Mouse (Mus musculus) hindbrain, embryonic 10.5 days (tissue): ENCODE data around the gene Olfr1022. TPM values are rescaled to one million over a fixed set of nuclear protein-coding genes. Genes with fewer than 3 reads are reported as not detected.

Source experiments
- DNase-seq: peaks from one replicate; pipeline ENCODE4 v3.0.0-alpha.2; 2017; ENCODE audit warnings: low spot score
- H3K27ac ChIP-seq: fragments of 300-500 bp; sonication (generic); 2 replicates; pipeline ENCODE4 v1.5.1; 2016; ENCODE audit warnings: mild to moderate bottlenecking, moderate library complexity
- H3K27me3 ChIP-seq: fragments of 300-500 bp; sonication (generic); 2 replicates; pipeline ENCODE4 v1.6.1; 2016; ENCODE audit warnings: mild to moderate bottlenecking; ENCODE audit not compliant: poor library complexity, insufficient read depth, severe bottlenecking
- H3K36me3 ChIP-seq: fragments of 300-500 bp; sonication (generic); 2 replicates; pipeline ENCODE4 v1.6.1; 2016; ENCODE audit warnings: mild to moderate bottlenecking, moderate library complexity
- H3K4me1 ChIP-seq: fragments of 300-500 bp; sonication (generic); replicated peaks from 2 replicates; pipeline ENCODE4 v1.6.1; 2016; ENCODE audit warnings: mild to moderate bottlenecking
- H3K4me3 ChIP-seq: fragments of 300-500 bp; sonication (generic); 2 replicates; pipeline ENCODE4 v1.5.1; 2016; ENCODE audit warnings: mild to moderate bottlenecking, moderate library complexity
- H3K9me3 ChIP-seq: fragments of 300-500 bp; sonication (generic); 2 replicates; pipeline ENCODE4 v1.6.1; 2016; ENCODE audit warnings: mild to moderate bottlenecking, moderate library complexity
- WGBS: fragments of 180-500 bp; shearing (Covaris S2); methylation state at CpG from one replicate; pipeline ENCODE4 v1.1.7; 2016; 5-methylcytosine and 5-hydroxymethylcytosine counted together
- polyA plus RNA-seq: library from polyadenylated mRNA; unstranded; fragments of >200 nt; fragmentation: Nextera tagmentation; extraction: Ambion mirVana; gene quantifications from 2 replicates; pipeline ENCODE4 v1.2.1, GENCODE M21; 2016

Olfr1022 gene
- polyA plus RNA-seq = not detected in 2 replicates

- Histone ChIP-seq H3K36me3 (no peaks in the 10 kb centered on the region), H3K4me1 (no peaks in the 10 kb centered on the region), H3K27me3 (no peaks in the 10 kb centered on the region), H3K4me3 (no peak within 1 kb of the TSS), H3K27ac (no peak within 1 kb of the TSS), H3K9me3 (no peaks in the 10 kb centered on the region)
- no peak for DNase-seq
- 66% methylated on average over 2 of the region's 2 CpGs for WGBS
Measured at GRCm38 (mm10) chr2:85868294-85868693, at the start of gene Olfr1022. Gene Olfr1022, plus strand, starts transcription at chr2:85868594.

- Histone ChIP-seq H3K27me3 (no peaks in the 10 kb centered on the region), H3K4me3 (no peak within 1 kb of the TSS), H3K27ac (no peak within 1 kb of the TSS), H3K9me3 (no peaks in the 10 kb centered on the region), H3K36me3 (no peaks in the 10 kb centered on the region), H3K4me1 (no peaks in the 10 kb centered on the region)
- no peak for DNase-seq
Measured at GRCm38 (mm10) chr2:85845383-85845782, 23.0 kb upstream of the Olfr1022 start, which contains the start of gene Olfr1019. Gene Olfr1019, minus strand, starts transcription at chr2:85845483.

DNA sequence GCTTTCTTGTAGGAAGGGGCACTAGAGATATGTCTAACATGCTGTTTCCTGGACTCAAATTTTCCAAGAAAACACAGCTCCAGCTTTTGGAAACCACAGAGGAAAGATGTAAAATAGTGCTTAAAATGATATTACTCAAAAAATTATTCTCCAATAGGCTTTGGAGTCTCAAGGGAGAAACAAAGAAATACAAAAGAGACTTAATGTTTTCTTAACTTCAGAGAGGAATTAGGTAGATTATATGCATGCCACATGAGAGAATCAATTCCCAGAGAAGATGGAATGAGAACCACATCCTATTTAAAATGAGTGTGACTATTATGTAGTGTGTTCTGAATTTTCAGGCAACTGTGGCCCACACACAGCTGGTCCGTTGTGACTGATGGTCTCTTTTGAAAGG, 21.7 kb upstream of the Olfr1022 start, which contains the start of gene Olfr1020:
TSS of gene Olfr1020 (plus strand) at position 301 of the 400 bp plus-strand sequence.
- Histone ChIP-seq H3K36me3 (no peaks in the 10 kb centered on the region), H3K27ac (no peak within 1 kb of the TSS)
- no peak for DNase-seq

DNA sequence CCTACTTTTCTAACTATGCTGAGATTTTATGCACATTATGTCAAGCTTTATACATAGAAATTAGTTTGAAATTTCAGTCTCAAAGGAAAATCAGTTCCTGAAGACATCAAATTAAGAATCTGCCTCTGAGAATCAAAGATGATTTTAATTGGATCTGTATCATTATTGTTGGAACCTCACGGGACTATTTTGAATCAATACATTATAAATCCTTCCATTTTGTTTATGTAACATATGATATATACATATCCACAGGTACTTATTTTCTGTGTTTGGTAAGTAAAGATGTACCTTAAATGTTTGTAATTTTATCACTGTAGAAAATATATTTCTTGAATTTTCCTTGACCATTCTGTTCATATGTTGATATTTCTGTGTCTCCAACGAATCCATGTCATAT, 16.9 kb downstream of the Olfr1022 start, which contains the start of gene Olfr1023:
TSS of gene Olfr1023 (plus strand) at position 301 of the 400 bp plus-strand sequence.
- Histone ChIP-seq H3K36me3 (no peaks in the 10 kb centered on the region), H3K9me3 (no peaks in the 10 kb centered on the region), H3K4me3 (no peak within 1 kb of the TSS), H3K27me3 (no peaks in the 10 kb centered on the region), H3K27ac (no peak within 1 kb of the TSS), H3K4me1 (no peaks in the 10 kb centered on the region)
- no peak for DNase-seq
- WGBS = 79% methylated on average over 2 of the region's 2 CpGs

More for the DNA sequence above, 21.7 kb upstream of the Olfr1022 start, which contains the start of gene Olfr1020:
- Histone ChIP-seq H3K9me3 (no peaks in the 10 kb centered on the region), H3K27me3 (no peaks in the 10 kb centered on the region), H3K4me3 (no peak within 1 kb of the TSS), H3K4me1 (no peaks in the 10 kb centered on the region)
- 72% methylated on average over 1 of the region's 1 CpGs for WGBS

DNA sequence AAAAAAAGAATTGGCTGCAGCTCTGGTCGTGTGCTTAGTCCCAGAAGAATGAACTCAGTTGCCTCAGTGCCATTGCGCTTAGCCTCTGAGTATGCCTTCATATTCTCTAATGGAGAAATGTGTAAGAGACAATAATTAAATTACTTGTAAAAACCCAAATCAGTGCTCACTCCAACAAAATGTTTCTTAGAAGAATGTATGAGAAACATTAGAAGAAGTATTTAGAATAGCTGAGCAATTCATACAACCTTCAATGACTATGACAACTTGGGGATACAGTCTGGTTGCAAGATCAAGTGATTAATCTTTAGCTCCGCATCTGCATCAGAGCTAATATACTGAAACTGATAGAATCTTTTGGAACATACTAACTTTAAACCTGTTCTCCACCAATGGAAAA, 36.6 kb downstream of the Olfr1022 start, which contains the start of gene Olfr1024:
TSS of gene Olfr1024 (minus strand) at position 101 of the 400 bp plus-strand sequence.
- Histone ChIP-seq H3K4me3 (no peak within 1 kb of the TSS), H3K4me1 (no peaks in the 10 kb centered on the region), H3K27ac (no peak within 1 kb of the TSS), H3K36me3 (no peaks in the 10 kb centered on the region), H3K9me3 (no peaks in the 10 kb centered on the region; the same call in 1 of the 2 replicates), H3K27me3 (no peaks in the 10 kb centered on the region)
- WGBS = 89% methylated on average over 3 of the region's 3 CpGs
- no peak for DNase-seq

DNA sequence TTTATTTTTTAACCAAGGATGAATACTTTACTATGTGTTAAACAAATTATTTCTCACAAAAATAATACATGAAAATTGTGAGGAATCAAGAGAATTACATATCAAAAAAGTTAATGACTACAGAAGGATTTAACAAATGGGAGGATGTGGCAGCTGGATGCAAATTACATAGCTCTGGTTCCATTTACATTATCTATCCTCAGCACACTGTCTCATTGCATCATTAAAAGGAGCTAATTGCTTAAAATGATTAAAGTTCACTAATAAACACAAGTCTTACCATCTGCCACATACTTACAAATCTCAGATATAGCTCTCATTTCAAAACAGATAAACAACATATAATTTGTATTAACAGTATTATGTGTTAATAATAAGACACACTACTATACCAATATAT, 44.8 kb downstream of the Olfr1022 start:
- Histone ChIP-seq H3K4me3 (no peak overlapping the region), H3K27ac (no peak overlapping the region), H3K27me3 (no peaks in the 10 kb centered on the region), H3K4me1 (no peaks in the 10 kb centered on the region), H3K9me3 (no peaks in the 10 kb centered on the region), H3K36me3 (no peaks in the 10 kb centered on the region)
- DNase-seq = no peak

DNA sequence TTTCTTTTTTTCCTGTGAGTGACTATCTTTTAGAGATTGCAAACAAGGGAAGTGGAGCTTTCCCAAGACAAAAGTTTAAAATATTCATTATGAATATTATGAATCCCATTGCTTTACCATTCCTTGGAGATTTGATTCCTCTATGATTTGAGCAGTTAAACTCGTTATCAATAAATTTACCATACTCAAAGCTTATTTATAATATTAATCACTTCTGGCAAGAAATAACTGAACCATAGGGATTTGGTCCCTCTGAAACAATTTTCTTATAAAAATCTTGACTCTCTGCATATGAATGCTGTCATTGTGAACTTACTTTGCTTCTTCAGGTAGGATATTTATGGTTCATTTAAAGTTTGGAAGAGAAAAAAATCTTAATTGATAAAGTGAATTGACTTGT, 46.5 kb downstream of the Olfr1022 start, which contains the start of gene Olfr1025-ps1:
TSS of gene Olfr1025-ps1 (plus strand) at position 301 of the 400 bp plus-strand sequence.
- Histone ChIP-seq H3K27me3 (no peaks in the 10 kb centered on the region), H3K36me3 (no peaks in the 10 kb centered on the region), H3K27ac (no peak within 1 kb of the TSS), H3K4me1 (no peaks in the 10 kb centered on the region), H3K9me3 (no peaks in the 10 kb centered on the region), H3K4me3 (no peak within 1 kb of the TSS)
- WGBS = 69% methylated on average over 1 of the region's 1 CpGs
- DNase-seq = no peak

Other genes starting within 250 kb of the Olfr1022 start
- not detected in 2 replicates for gene Olfr1002, start 217.9 kb upstream of the Olfr1022 start, polyA plus RNA-seq
- gene Olfr154, start 204.1 kb upstream of the Olfr1022 start, polyA plus RNA-seq = not detected in 2 replicates
- not detected in 2 replicates for gene Olfr1006, start 189.8 kb upstream of the Olfr1022 start, polyA plus RNA-seq
- not detected in 2 replicates for gene Olfr1008, start 179.2 kb upstream of the Olfr1022 start, polyA plus RNA-seq
- gene Olfr1009, start 153.2 kb upstream of the Olfr1022 start, polyA plus RNA-seq = not detected in 2 replicates
- gene Olfr1012, start 105.8 kb upstream of the Olfr1022 start, polyA plus RNA-seq = not detected in 2 replicates
- not detected in 2 replicates for gene Olfr1013, start 101.5 kb upstream of the Olfr1022 start, polyA plus RNA-seq
- not detected in 2 replicates for gene Olfr1014, start 95.9 kb upstream of the Olfr1022 start, polyA plus RNA-seq
- gene Olfr1015, start 86.6 kb upstream of the Olfr1022 start, polyA plus RNA-seq = not detected in 2 replicates
- gene Olfr1016, start 66.0 kb upstream of the Olfr1022 start, polyA plus RNA-seq = not detected in 2 replicates
- gene Olfr1018, start 50.1 kb upstream of the Olfr1022 start, polyA plus RNA-seq = not detected in 2 replicates
- not detected in 2 replicates for gene Olfr1019, start 23.1 kb upstream of the Olfr1022 start, polyA plus RNA-seq
- gene Olfr1020, start 21.6 kb upstream of the Olfr1022 start, polyA plus RNA-seq = not detected in 2 replicates
- not detected in 2 replicates for gene Olfr1023, start 17.0 kb downstream of the Olfr1022 start, polyA plus RNA-seq
- gene Olfr1024, start 36.5 kb downstream of the Olfr1022 start, polyA plus RNA-seq = not detected in 2 replicates
- not detected in 2 replicates for gene Olfr1025-ps1, start 46.6 kb downstream of the Olfr1022 start, polyA plus RNA-seq
- not detected in 2 replicates for gene Olfr1026, start 53.0 kb downstream of the Olfr1022 start, polyA plus RNA-seq
- gene Olfr1028, start 81.8 kb downstream of the Olfr1022 start, polyA plus RNA-seq = not detected in 2 replicates
- gene Olfr1029, start 105.3 kb downstream of the Olfr1022 start, polyA plus RNA-seq = not detected in 2 replicates
- not detected in 2 replicates for gene Olfr1030, start 110.7 kb downstream of the Olfr1022 start, polyA plus RNA-seq
- gene Olfr1031, start 121.7 kb downstream of the Olfr1022 start, polyA plus RNA-seq = not detected in 2 replicates
- gene Olfr1032, start 136.9 kb downstream of the Olfr1022 start, polyA plus RNA-seq = not detected in 2 replicates
- not detected in 2 replicates for gene Olfr1033, start 152.0 kb downstream of the Olfr1022 start, polyA plus RNA-seq
- not detected in 2 replicates for gene Olfr1034, start 177.3 kb downstream of the Olfr1022 start, polyA plus RNA-seq
- not detected in 2 replicates for gene Olfr1036, start 205.4 kb downstream of the Olfr1022 start, polyA plus RNA-seq
- not detected in 2 replicates for gene Olfr1037, start 218.8 kb downstream of the Olfr1022 start, polyA plus RNA-seq